Mouse (Mus musculus): ENCODE measurements around the gene Tns3. TPM values are rescaled to one million over a fixed set of nuclear protein-coding genes. Genes with fewer than 3 reads are reported as not detected.
A peak's percentile ranks its signal among the peaks of the same experiment; 100 is the strongest.

The Tns3 gene
- polyA plus RNA-seq, 1 experiment from 2014 or later = 11.0 TPM

GRCm38 (mm10) chr11:8435101-8435500 lies 229.2 kb downstream of the Tns3 start:
- peaks cover 20% of the 10 kb centered on the region for H3K36me3 ChIP-seq (ENCODE audit: control insufficient read depth, insufficient read depth, low read length)
- no peak overlapping the region for H3K9ac ChIP-seq (ENCODE audit: low read depth, low read length)
- 92% methylated on average over 6 of the region's 6 CpGs for WGBS (ENCODE audit: insufficient replicate concordance)

GRCm38 (mm10) chr11:8434366-8434765 lies 230.0 kb downstream of the Tns3 start:
- H3K27me3 ChIP-seq (ENCODE audit: control insufficient read depth, insufficient read depth, low read length) = no peaks in the 10 kb centered on the region
- no peaks in the 10 kb centered on the region for H3K4me1 ChIP-seq (ENCODE audit: control insufficient read depth, insufficient read depth, low read length)
- no peaks in the 10 kb centered on the region for H3K9me3 ChIP-seq (replicated peaks; ENCODE audit: control insufficient read depth, low read length)
- ATAC-seq (replicated peaks; ENCODE audit: insufficient number of reproducible peaks, low FRiP score, low TSS enrichment) = no peak
- H3K36me3 ChIP-seq (ENCODE audit: control insufficient read depth, insufficient read depth, low read length) = peaks cover 20% of the 10 kb centered on the region
- no peak overlapping the region for H3K9ac ChIP-seq (ENCODE audit: low read depth, low read length)
- no peak overlapping the region for H3K4me2 ChIP-seq
- H3K4me3 ChIP-seq (ENCODE audit: low read depth, low read length) = no peak overlapping the region
- 77% methylated on average over 6 of the region's 6 CpGs for WGBS (ENCODE audit: insufficient replicate concordance)
- H3K27ac ChIP-seq (ENCODE audit: low read depth, low read length) = no peak overlapping the region

More at GRCm38 (mm10) chr11:8435101-8435500, 229.2 kb downstream of the Tns3 start:
- H3K4me3 ChIP-seq (ENCODE audit: low read depth, low read length) = no peak overlapping the region
- H3K27me3 ChIP-seq (ENCODE audit: control insufficient read depth, insufficient read depth, low read length) = no peaks in the 10 kb centered on the region
- no peak overlapping the region for H3K4me2 ChIP-seq
- no peak overlapping the region for H3K27ac ChIP-seq (ENCODE audit: low read depth, low read length)
- ATAC-seq (replicated peaks; ENCODE audit: insufficient number of reproducible peaks, low FRiP score, low TSS enrichment) = no peak
- no peaks in the 10 kb centered on the region for H3K9me3 ChIP-seq (replicated peaks; ENCODE audit: control insufficient read depth, low read length)
- no peaks in the 10 kb centered on the region for H3K4me1 ChIP-seq (ENCODE audit: control insufficient read depth, insufficient read depth, low read length)

- WGBS (ENCODE audit: insufficient replicate concordance) = 85% methylated on average over 9 of the region's 9 CpGs
- no peak for ATAC-seq (replicated peaks; ENCODE audit: insufficient number of reproducible peaks, low FRiP score, low TSS enrichment)
These were observed 230.9 kb downstream of the Tns3 start for GRCm38 (mm10) chr11:8433443-8433842.

GRCm38 (mm10) chr11:8432941-8433340 lies 231.4 kb downstream of the Tns3 start:
- Histone ChIP-seq H3K9me3 (replicated peaks; ENCODE audit: control insufficient read depth, low read length) (no peaks in the 10 kb centered on the region), H3K27me3 (ENCODE audit: control insufficient read depth, insufficient read depth, low read length) (no peaks in the 10 kb centered on the region), H3K27ac (ENCODE audit: low read depth, low read length) (no peak overlapping the region), H3K4me2 (no peak overlapping the region), H3K36me3 (ENCODE audit: control insufficient read depth, insufficient read depth, low read length) (peaks cover 20% of the 10 kb centered on the region), H3K4me1 (ENCODE audit: control insufficient read depth, insufficient read depth, low read length) (no peaks in the 10 kb centered on the region), H3K9ac (ENCODE audit: low read depth, low read length) (no peak overlapping the region), H3K4me3 (ENCODE audit: low read depth, low read length) (no peak overlapping the region)
- 84% methylated on average over 8 of the region's 8 CpGs for WGBS (ENCODE audit: insufficient replicate concordance)
- no peak for ATAC-seq (replicated peaks; ENCODE audit: insufficient number of reproducible peaks, low FRiP score, low TSS enrichment)

More at GRCm38 (mm10) chr11:8433443-8433842, 230.9 kb downstream of the Tns3 start:
- Histone ChIP-seq H3K27ac (ENCODE audit: low read depth, low read length) (no peak overlapping the region), H3K9me3 (replicated peaks; ENCODE audit: control insufficient read depth, low read length) (no peaks in the 10 kb centered on the region), H3K9ac (ENCODE audit: low read depth, low read length) (no peak overlapping the region), H3K27me3 (ENCODE audit: control insufficient read depth, insufficient read depth, low read length) (no peaks in the 10 kb centered on the region), H3K4me3 (ENCODE audit: low read depth, low read length) (no peak overlapping the region), H3K4me1 (ENCODE audit: control insufficient read depth, insufficient read depth, low read length) (no peaks in the 10 kb centered on the region), H3K36me3 (ENCODE audit: control insufficient read depth, insufficient read depth, low read length) (peaks cover 20% of the 10 kb centered on the region), H3K4me2 (no peak overlapping the region)

GRCm38 (mm10) chr11:8427660-8428059 lies 236.7 kb downstream of the Tns3 start:
- 79% methylated on average over 11 of the region's 11 CpGs for WGBS (ENCODE audit: insufficient replicate concordance)
- Histone ChIP-seq H3K27ac (ENCODE audit: low read depth, low read length) (no peak overlapping the region), H3K9ac (ENCODE audit: low read depth, low read length) (no peak overlapping the region), H3K36me3 (ENCODE audit: control insufficient read depth, insufficient read depth, low read length) (peaks cover 5% of the 10 kb centered on the region; the same call in 1 of the 2 replicates), H3K27me3 (ENCODE audit: control insufficient read depth, insufficient read depth, low read length) (no peaks in the 10 kb centered on the region), H3K4me2 (no peak overlapping the region), H3K4me3 (ENCODE audit: low read depth, low read length) (no peak overlapping the region), H3K9me3 (replicated peaks; ENCODE audit: control insufficient read depth, low read length) (no peaks in the 10 kb centered on the region), H3K4me1 (ENCODE audit: control insufficient read depth, insufficient read depth, low read length) (no peaks in the 10 kb centered on the region)
- ATAC-seq (replicated peaks; ENCODE audit: insufficient number of reproducible peaks, low FRiP score, low TSS enrichment) = no peak

- WGBS (ENCODE audit: insufficient replicate concordance) = 76% methylated on average over 5 of the region's 5 CpGs
- ATAC-seq (replicated peaks; ENCODE audit: insufficient number of reproducible peaks, low FRiP score, low TSS enrichment) = no peak
- no peak overlapping the region for H3K9ac ChIP-seq (ENCODE audit: low read depth, low read length)
These were observed 239.1 kb downstream of the Tns3 start for GRCm38 (mm10) chr11:8425226-8425570.

GRCm38 (mm10) chr11:8424342-8425225 lies 239.8 kb downstream of the Tns3 start:
- H3K9ac ChIP-seq (ENCODE audit: low read depth, low read length) = peak overlapping the region; percentile 48
- H3K4me3 ChIP-seq (ENCODE audit: low read depth, low read length) = 0 out of 2 replicates have a peak overlapping the region, but pooled peaks have one; percentile 8
- H3K9me3 ChIP-seq (replicated peaks; ENCODE audit: control insufficient read depth, low read length) = no peaks in the 10 kb centered on the region
- H3K4me1 ChIP-seq (ENCODE audit: control insufficient read depth, insufficient read depth, low read length) = no peaks in the 10 kb centered on the region
- H3K4me2 ChIP-seq = peak overlapping the region; percentile 34
- H3K27ac ChIP-seq (ENCODE audit: low read depth, low read length) = no peak overlapping the region
- peak; percentile 35; the same call in 1 of the 2 replicates for ATAC-seq (replicated peaks; ENCODE audit: insufficient number of reproducible peaks, low FRiP score, low TSS enrichment)
- H3K36me3 ChIP-seq (ENCODE audit: control insufficient read depth, insufficient read depth, low read length) = no peaks in the 10 kb centered on the region
- WGBS (ENCODE audit: insufficient replicate concordance) = 32% methylated on average over 13 of the region's 13 CpGs
- no peaks in the 10 kb centered on the region for H3K27me3 ChIP-seq (ENCODE audit: control insufficient read depth, insufficient read depth, low read length)

More at GRCm38 (mm10) chr11:8425226-8425570, 239.1 kb downstream of the Tns3 start:
- Histone ChIP-seq H3K27ac (ENCODE audit: low read depth, low read length) (no peak overlapping the region), H3K9me3 (replicated peaks; ENCODE audit: control insufficient read depth, low read length) (no peaks in the 10 kb centered on the region), H3K4me3 (ENCODE audit: low read depth, low read length) (no peak overlapping the region), H3K36me3 (ENCODE audit: control insufficient read depth, insufficient read depth, low read length) (no peaks in the 10 kb centered on the region), H3K27me3 (ENCODE audit: control insufficient read depth, insufficient read depth, low read length) (no peaks in the 10 kb centered on the region), H3K4me1 (ENCODE audit: control insufficient read depth, insufficient read depth, low read length) (no peaks in the 10 kb centered on the region), H3K4me2 (no peak overlapping the region)

GRCm38 (mm10) chr11:8405225-8405899 lies 259.0 kb downstream of the Tns3 start:
- no peaks in the 10 kb centered on the region for H3K4me1 ChIP-seq (ENCODE audit: control insufficient read depth, insufficient read depth, low read length)
- H3K36me3 ChIP-seq (ENCODE audit: control insufficient read depth, insufficient read depth, low read length) = no peaks in the 10 kb centered on the region
- no peaks in the 10 kb centered on the region for H3K9me3 ChIP-seq (replicated peaks; ENCODE audit: control insufficient read depth, low read length)
- H3K4me2 ChIP-seq = no peak overlapping the region
- no peak overlapping the region for H3K4me3 ChIP-seq (ENCODE audit: low read depth, low read length)
- no peak; the same call in 1 of the 2 replicates for ATAC-seq (replicated peaks; ENCODE audit: insufficient number of reproducible peaks, low FRiP score, low TSS enrichment)
- 27% methylated on average over 18 of the region's 18 CpGs for WGBS (ENCODE audit: insufficient replicate concordance)
- no peak overlapping the region for H3K27ac ChIP-seq (ENCODE audit: low read depth, low read length)
- no peak overlapping the region for H3K9ac ChIP-seq (ENCODE audit: low read depth, low read length)
- no peaks in the 10 kb centered on the region for H3K27me3 ChIP-seq (ENCODE audit: control insufficient read depth, insufficient read depth, low read length)

All from heart, embryonic 11.5 days (tissue).